28 mouse cellular contexts compared by ENCODE assay signal in genomic region chr15:88414206-88414605, GRCm38 (mm10).
"Had no signal": no experiment of that assay in that cellular context is flagged by ENCODE, and none has a peak within 500 bp of the region (broad histone marks: within the 10 kb centered on the region; RNA-seq: fewer than 3 reads in every experiment).

No protein-coding gene starts in this region.

- H3K9me3 ChIP-seq: forebrain, embryonic 15.5 days had no signal

- H3K4me1 ChIP-seq: embryonic facial prominence, embryonic 10.5 days; embryonic facial prominence, embryonic 12.5 days; embryonic facial prominence, embryonic 13.5 days; embryonic facial prominence, embryonic 15.5 days; forebrain, embryonic 10.5 days; forebrain, embryonic 12.5 days had no signal

- DNase-seq: cerebellum, adult 2 months; cerebellum, adult 8-10 months; cerebellum, adult 9-10 months; cerebellum, adult 9-11 months; cerebellum, postnatal 10 days; cerebellum, postnatal 14 days; cerebellum, postnatal 25 days; cerebellum, postnatal 36 days; embryo, embryonic 11 days; forebrain, postnatal 0 days; gastrocnemius, adult 2 months; gastrocnemius, postnatal 10 days; gastrocnemius, postnatal 14 days; gastrocnemius, postnatal 25 days; gastrocnemius, postnatal 36 days; heart, adult 18-20 months; heart, adult 2 months had no signal

- ATAC-seq: forebrain, embryonic 13.5 days; forebrain, embryonic 14.5 days; forebrain, embryonic 15.5 days; forebrain, embryonic 16.5 days; forebrain, postnatal 0 days had no signal

- H3K27me3 ChIP-seq: embryonic facial prominence, embryonic 12.5 days; embryonic facial prominence, embryonic 13.5 days; embryonic facial prominence, embryonic 15.5 days; forebrain, embryonic 12.5 days; forebrain, embryonic 13.5 days; forebrain, embryonic 15.5 days had no signal

- H3K4me3 ChIP-seq: embryonic facial prominence, embryonic 10.5 days; embryonic facial prominence, embryonic 12.5 days; embryonic facial prominence, embryonic 13.5 days; embryonic facial prominence, embryonic 15.5 days; erythroblast, embryonic 14.5 days; forebrain, embryonic 10.5 days; forebrain, embryonic 12.5 days; forebrain, embryonic 13.5 days; forebrain, embryonic 15.5 days; gastrocnemius, adult 2 months; heart, adult 2 months had no signal

- H3K36me3 ChIP-seq: embryonic facial prominence, embryonic 10.5 days; embryonic facial prominence, embryonic 12.5 days; embryonic facial prominence, embryonic 13.5 days; embryonic facial prominence, embryonic 15.5 days; forebrain, embryonic 10.5 days; forebrain, embryonic 12.5 days; forebrain, embryonic 15.5 days had no signal
